Mouse (Mus musculus): Measurements from ENCODE around the gene Chrd.

Gene Chrd

GRCm38 (mm10) chr16:20736168-20736567, 3.2 kb downstream of the Chrd start:
- DNase-seq: no peak

GRCm38 (mm10) chr16:20736823-20737222, 3.9 kb downstream of the Chrd start:
- no peak for DNase-seq

GRCm38 (mm10) chr16:20739845-20740244, 6.9 kb downstream of the Chrd start:
- no peak for DNase-seq

GRCm38 (mm10) chr16:20746641-20747040, 13.7 kb downstream of the Chrd start:
- DNase-seq: peak; percentile 74 to 82

- DNase-seq: no peak
Measured at GRCm38 (mm10) chr16:20750518-20750917, 17.6 kb downstream of the Chrd start.

- peak; percentile 40 to 64 for DNase-seq
Measured at GRCm38 (mm10) chr16:20756052-20756451, 23.1 kb downstream of the Chrd start.

GRCm38 (mm10) chr16:20757385-20757784, 24.5 kb downstream of the Chrd start:
- no peak for DNase-seq

- DNase-seq: peak; percentile 24 to 64
Measured at GRCm38 (mm10) chr16:20761681-20762080, 28.8 kb downstream of the Chrd start.

GRCm38 (mm10) chr16:20765244-20765643, 32.3 kb downstream of the Chrd start:
- peak; percentile 23 to 36 for DNase-seq

GRCm38 (mm10) chr16:20775021-20775420, 42.1 kb downstream of the Chrd start:
- DNase-seq: no peak

- no peak for DNase-seq
Measured at GRCm38 (mm10) chr16:20779846-20780245, 46.9 kb downstream of the Chrd start.

- DNase-seq: no peak
Measured at GRCm38 (mm10) chr16:20781101-20781630, 48.2 kb downstream of the Chrd start.

- DNase-seq: no peak
Measured at GRCm38 (mm10) chr16:20783891-20784290, 51.0 kb downstream of the Chrd start.

GRCm38 (mm10) chr16:20784754-20785153, 51.8 kb downstream of the Chrd start:
- DNase-seq: no peak

- no peak for DNase-seq
Measured at GRCm38 (mm10) chr16:20786556-20786955, 53.6 kb downstream of the Chrd start.

- DNase-seq: no peak
Measured at GRCm38 (mm10) chr16:20791803-20792202, 58.9 kb downstream of the Chrd start.

All from lung, adult 18-20 months (tissue).